Mouse (Mus musculus) myocyte (in vitro differentiated cells): ENCODE measurements around the gene Fmn2. TPM values are rescaled to one million over a fixed set of nuclear protein-coding genes. Genes with fewer than 3 reads are reported as not detected.
A peak's percentile ranks its signal among the peaks of the same experiment; 100 is the strongest.

ENCODE experiments used
- H3K27me3 ChIP-seq: one replicate; pipeline ENCODE4 v1.6.1; 2011; ENCODE audit not compliant: control insufficient read depth, insufficient read depth, insufficient read length
- H3K36me3 ChIP-seq: one replicate; pipeline ENCODE4 v1.6.1; 2011; ENCODE audit not compliant: control insufficient read depth, insufficient read depth
- H3K4me2 ChIP-seq: one replicate; pipeline ENCODE4 v1.6.1; 2011; ENCODE audit warnings: low read depth, control low read depth
- H3K4me3 ChIP-seq: one replicate; pipeline ENCODE4 v1.5.1; 2011; ENCODE audit warnings: mild to moderate bottlenecking, control low read depth, moderate library complexity
- H3K79me2 ChIP-seq: one replicate; pipeline ENCODE4 v1.6.1; 2011; ENCODE audit not compliant: control insufficient read depth, insufficient read depth
- H3ac ChIP-seq: one replicate; pipeline ENCODE4 v1.6.1; 2011; ENCODE audit not compliant: control insufficient read depth, insufficient read length
- CEBPB ChIP-seq: IDR thresholded peaks from 2 replicates; pipeline ENCODE4 v1.6.1; 2011; ENCODE audit warnings: mild to moderate bottlenecking, moderate library complexity; ENCODE audit not compliant: poor library complexity, insufficient read depth, severe bottlenecking
- E2F4 ChIP-seq: IDR thresholded peaks from one replicate; pipeline ENCODE4 v1.6.1; 2011; ENCODE audit warnings: mild to moderate bottlenecking, control low read depth, moderate library complexity; ENCODE audit not compliant: insufficient read depth
- MAX ChIP-seq: IDR thresholded peaks from one replicate; pipeline ENCODE4 v1.6.1; 2011; ENCODE audit warnings: low read depth, mild to moderate bottlenecking, control low read depth
- MYOD1 ChIP-seq, 3 experiments: IDR thresholded peaks; one replicate each; pipeline ENCODE4 v1.6.1; 2011; ENCODE audit warnings: control low read depth in 2 of 3, low read depth in 2 of 3, mild to moderate bottlenecking in 2 of 3, moderate library complexity in 1 of 3; ENCODE audit not compliant: insufficient read length in 2 of 3, control insufficient read depth in 1 of 3
- MYOG ChIP-seq, 3 experiments: IDR thresholded peaks; one replicate each; pipeline ENCODE4 v1.6.1; 2011; ENCODE audit warnings: control low read depth in 2 of 3, low read depth in 2 of 3, mild to moderate bottlenecking in 2 of 3; ENCODE audit not compliant: insufficient read length in 2 of 3, control insufficient read depth in 1 of 3, insufficient read depth in 1 of 3
- POLR2A ChIP-seq: IDR thresholded peaks from one replicate; pipeline ENCODE4 v1.6.1; 2011; ENCODE audit warnings: low read depth, mild to moderate bottlenecking, control low read depth, moderate library complexity; ENCODE audit not compliant: insufficient read length
- POLR2AphosphoS2 ChIP-seq: IDR thresholded peaks from one replicate; pipeline ENCODE4 v1.6.1; 2011; ENCODE audit warnings: low read depth, control low read depth; ENCODE audit not compliant: insufficient read length
- REST ChIP-seq: IDR thresholded peaks from one replicate; pipeline ENCODE4 v1.6.1; 2011; ENCODE audit warnings: mild to moderate bottlenecking, control low read depth, moderate library complexity; ENCODE audit not compliant: insufficient read depth, insufficient read length
- SRF ChIP-seq: IDR thresholded peaks from one replicate; pipeline ENCODE4 v1.6.1; 2011; ENCODE audit warnings: low read depth; ENCODE audit not compliant: control insufficient read depth, insufficient read length
- TCF12 ChIP-seq: IDR thresholded peaks from one replicate; pipeline ENCODE4 v1.6.1; 2011; ENCODE audit warnings: mild to moderate bottlenecking, control low read depth; ENCODE audit not compliant: poor library complexity, insufficient read depth, severe bottlenecking
- TCF3 ChIP-seq: IDR thresholded peaks from one replicate; pipeline ENCODE4 v1.6.1; 2011; ENCODE audit warnings: low read depth, control low read depth; ENCODE audit not compliant: insufficient read length
- USF1 ChIP-seq: IDR thresholded peaks from one replicate; pipeline ENCODE4 v1.6.1; 2011; ENCODE audit warnings: low read depth, mild to moderate bottlenecking, control low read depth, moderate library complexity
- polyA plus RNA-seq: library from polyadenylated mRNA; unstranded; fragments of >200 nt; fragmentation: generic; extraction: Trizol; gene quantifications from one replicate; pipeline ENCODE4 v1.2.1, GENCODE M21; 2012; ENCODE audit warnings: missing spikeins

Fmn2 gene
- polyA plus RNA-seq, 1 experiment: not detected

DNA sequence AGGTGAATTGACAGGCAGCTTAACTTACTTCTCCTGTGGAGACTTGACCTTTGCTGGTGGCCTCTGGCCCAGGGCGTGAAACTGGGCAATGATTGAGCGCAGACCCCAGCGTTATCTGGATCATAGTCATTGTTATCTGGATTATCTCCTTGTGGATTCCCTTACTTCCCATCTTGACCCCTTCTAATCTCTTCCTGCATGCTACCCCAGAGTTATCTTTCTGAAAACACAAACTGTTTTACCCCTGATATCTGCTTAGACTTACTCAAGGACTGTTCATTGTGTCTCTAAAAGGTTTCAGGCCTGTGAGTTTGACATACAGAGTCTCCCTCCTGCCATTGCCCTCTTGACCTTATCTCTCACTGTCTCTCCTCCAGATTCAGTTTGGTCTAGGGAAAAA is 95.9 kb downstream of the Fmn2 start:
- no peaks in the 10 kb centered on the region for H3K36me3 ChIP-seq
- H3K4me2 ChIP-seq: no peak overlapping the region
- no peak for TF ChIP-seq POLR2AphosphoS2
- no peak for TF ChIP-seq TCF3
- TF ChIP-seq E2F4: no peak

DNA sequence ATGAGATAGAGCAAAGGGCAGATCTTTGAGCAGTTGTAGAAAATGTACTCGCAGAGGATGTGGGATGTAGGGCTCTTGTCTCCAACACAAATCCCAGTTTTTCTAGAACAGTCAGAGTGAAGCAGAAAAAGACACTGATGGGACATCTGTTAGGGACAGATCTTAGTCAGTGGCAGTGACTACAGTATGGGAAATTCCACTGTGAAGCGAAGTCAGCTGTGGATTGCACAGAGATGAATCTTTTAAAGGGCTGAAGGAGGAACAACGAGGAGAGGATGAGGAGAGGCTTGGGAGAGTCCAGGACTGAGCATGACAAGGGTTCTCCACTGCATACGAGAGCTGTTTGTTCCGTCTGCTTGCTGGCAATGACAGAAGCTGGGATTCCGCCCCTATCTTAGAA is 96.6 kb downstream of the Fmn2 start:
- no peaks in the 10 kb centered on the region for H3K79me2 ChIP-seq
- no peaks in the 10 kb centered on the region for H3K27me3 ChIP-seq
- no peak overlapping the region for H3ac ChIP-seq
- H3K36me3 ChIP-seq: no peaks in the 10 kb centered on the region
- TF ChIP-seq E2F4: no peak
- no peak overlapping the region for H3K4me3 ChIP-seq
- H3K4me2 ChIP-seq: no peak overlapping the region

More for the DNA sequence above, 95.9 kb downstream of the Fmn2 start:
- Histone ChIP-seq H3K27me3 (no peaks in the 10 kb centered on the region), H3K4me3 (no peak overlapping the region), H3ac (no peak overlapping the region), H3K79me2 (no peaks in the 10 kb centered on the region)

DNA sequence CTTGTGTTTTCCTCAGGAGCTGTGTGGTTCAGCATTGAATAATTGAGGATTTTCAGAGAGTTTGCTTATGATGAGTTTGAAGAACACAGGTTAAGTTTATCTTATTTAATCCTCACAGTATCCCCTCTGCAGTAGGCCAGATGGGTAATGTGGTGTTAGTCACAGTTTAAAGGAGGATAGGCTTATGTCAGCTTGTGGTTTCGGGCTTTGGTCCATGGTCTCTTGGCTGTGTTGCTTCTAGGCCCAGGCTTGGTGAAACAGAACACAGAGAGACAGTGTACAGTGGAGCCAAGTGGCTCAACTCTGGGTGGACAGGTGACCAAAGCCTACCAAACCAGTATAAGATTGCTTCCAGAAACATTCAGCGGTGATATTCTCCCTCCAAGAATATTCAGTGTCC is 98.4 kb downstream of the Fmn2 start:
- H3K79me2 ChIP-seq: no peaks in the 10 kb centered on the region
- no peak overlapping the region for H3ac ChIP-seq
- H3K4me3 ChIP-seq: no peak overlapping the region
- no peak overlapping the region for H3K4me2 ChIP-seq
- no peaks in the 10 kb centered on the region for H3K36me3 ChIP-seq
- no peaks in the 10 kb centered on the region for H3K27me3 ChIP-seq
- TF ChIP-seq MYOD1 (IDR thresholded peaks at IDR 0.05; ENCODE audit: control insufficient read depth in 1 of 3, insufficient read length in 2 of 3, low read depth in 2 of 3): peak in 1 of 3 experiments; percentile 11
- no peak for TF ChIP-seq TCF3
- TF ChIP-seq REST: no peak

DNA sequence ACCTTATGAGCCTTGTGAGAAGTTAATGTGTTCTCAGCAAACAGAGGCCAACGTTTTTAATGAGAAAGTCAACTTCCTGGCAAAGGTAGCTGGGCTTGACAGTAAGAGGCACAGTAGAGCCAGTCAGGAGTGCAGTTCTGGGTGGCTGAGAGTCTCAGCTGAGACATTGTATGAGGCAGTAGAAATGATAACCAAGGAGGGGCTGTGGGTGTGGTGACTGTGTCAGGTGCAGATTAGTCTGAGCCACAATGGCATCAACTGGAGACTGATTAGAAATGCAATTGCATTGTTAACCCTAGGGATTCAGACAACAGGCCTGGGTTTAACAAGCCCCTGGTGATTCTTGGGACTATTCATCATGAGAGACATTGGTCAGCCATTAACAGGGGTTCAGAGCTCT is 99.0 kb downstream of the Fmn2 start:
- no peak overlapping the region for H3K4me3 ChIP-seq
- TF ChIP-seq MYOD1 (IDR thresholded peaks at IDR 0.05; ENCODE audit: control insufficient read depth in 1 of 3, insufficient read length in 2 of 3, low read depth in 2 of 3) (no peak), TCF3 (no peak), SRF (no peak), MYOG (IDR thresholded peaks at IDR 0.05; ENCODE audit: control insufficient read depth in 1 of 3, insufficient read depth in 1 of 3, insufficient read length in 2 of 3, low read depth in 2 of 3) (no peak), POLR2AphosphoS2 (no peak), POLR2A (no peak), REST (no peak), TCF12 (no peak), MAX (no peak), CEBPB (no peak), E2F4 (no peak), USF1 (no peak)
- no peaks in the 10 kb centered on the region for H3K79me2 ChIP-seq
- H3K27me3 ChIP-seq: no peaks in the 10 kb centered on the region
- no peak overlapping the region for H3K4me2 ChIP-seq
- H3ac ChIP-seq: no peak overlapping the region
- no peaks in the 10 kb centered on the region for H3K36me3 ChIP-seq

DNA sequence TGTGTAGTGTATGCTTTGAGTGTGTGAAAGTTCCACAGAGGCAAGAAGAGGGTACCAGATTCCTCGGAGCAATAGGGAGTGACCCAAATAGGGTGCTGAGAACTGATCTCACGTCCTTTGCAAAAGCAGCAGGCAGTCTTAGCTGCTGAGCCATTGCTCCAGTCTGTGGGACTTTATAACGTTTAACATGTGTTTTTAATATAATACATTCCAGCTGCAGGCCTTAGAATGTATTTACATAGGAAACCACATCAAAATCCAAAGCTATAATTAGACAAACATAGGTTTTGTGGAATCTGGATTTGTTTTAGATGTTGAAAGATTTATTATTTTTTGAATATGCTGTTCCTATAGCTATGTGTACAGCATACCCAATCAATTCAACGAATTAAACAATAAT is 115.7 kb downstream of the Fmn2 start:
- H3K79me2 ChIP-seq: no peaks in the 10 kb centered on the region
- no peaks in the 10 kb centered on the region for H3K27me3 ChIP-seq
- H3ac ChIP-seq: no peak overlapping the region
- no peak for TF ChIP-seq TCF12
- TF ChIP-seq MYOD1 (IDR thresholded peaks at IDR 0.05; ENCODE audit: control insufficient read depth in 1 of 3, insufficient read length in 2 of 3, low read depth in 2 of 3): no peak
- TF ChIP-seq CEBPB: no peak
- no peak for TF ChIP-seq REST
- no peak for TF ChIP-seq SRF
- TF ChIP-seq POLR2A: no peak
- no peak for TF ChIP-seq MYOG (IDR thresholded peaks at IDR 0.05; ENCODE audit: control insufficient read depth in 1 of 3, insufficient read depth in 1 of 3, insufficient read length in 2 of 3, low read depth in 2 of 3)
- no peak for TF ChIP-seq USF1
- TF ChIP-seq MAX: no peak
- no peak for TF ChIP-seq TCF3
- TF ChIP-seq POLR2AphosphoS2: no peak
- no peak for TF ChIP-seq E2F4
- no peak overlapping the region for H3K4me3 ChIP-seq
- H3K4me2 ChIP-seq: no peak overlapping the region
- no peaks in the 10 kb centered on the region for H3K36me3 ChIP-seq

DNA sequence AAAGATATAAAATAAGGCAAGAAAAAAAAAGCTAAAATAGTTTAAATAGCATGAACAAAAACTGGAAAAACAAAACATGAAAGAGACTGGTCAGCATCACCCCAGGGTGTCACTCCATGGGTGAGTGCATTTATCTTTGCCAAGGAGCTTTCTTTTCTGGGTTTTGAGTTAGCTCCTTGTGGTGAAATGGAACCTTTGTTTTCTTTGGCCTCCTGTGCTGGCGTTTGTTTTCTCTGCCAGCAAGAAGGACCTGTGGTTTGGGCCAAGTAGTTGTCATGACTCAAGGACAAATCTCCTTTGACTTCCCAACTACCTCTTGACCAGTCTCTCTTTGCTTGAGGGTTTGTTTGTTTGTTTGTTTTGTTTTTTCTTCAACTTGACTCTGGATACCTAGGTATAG is 119.9 kb downstream of the Fmn2 start:
- no peak overlapping the region for H3K4me3 ChIP-seq
- no peaks in the 10 kb centered on the region for H3K79me2 ChIP-seq
- TF ChIP-seq E2F4: no peak
- TF ChIP-seq REST: no peak
- no peak for TF ChIP-seq USF1
- no peak for TF ChIP-seq SRF
- no peak for TF ChIP-seq MYOD1 (IDR thresholded peaks at IDR 0.05; ENCODE audit: control insufficient read depth in 1 of 3, insufficient read length in 2 of 3, low read depth in 2 of 3)
- no peak for TF ChIP-seq TCF12
- no peak for TF ChIP-seq CEBPB
- no peak for TF ChIP-seq TCF3
- no peak for TF ChIP-seq MAX
- TF ChIP-seq MYOG (IDR thresholded peaks at IDR 0.05; ENCODE audit: control insufficient read depth in 1 of 3, insufficient read depth in 1 of 3, insufficient read length in 2 of 3, low read depth in 2 of 3): no peak
- no peak for TF ChIP-seq POLR2AphosphoS2
- no peak for TF ChIP-seq POLR2A
- H3K36me3 ChIP-seq: no peaks in the 10 kb centered on the region
- no peaks in the 10 kb centered on the region for H3K27me3 ChIP-seq
- no peak overlapping the region for H3K4me2 ChIP-seq
- no peak overlapping the region for H3ac ChIP-seq
